In genomic region chr5:149641277-149641892, GRCm38 (mm10) we compare ENCODE assay signal across 13 mouse cellular contexts. TPM values are rescaled to one million over a fixed set of nuclear protein-coding genes. Genes with fewer than 3 reads are reported as not detected.
DNase-seq lines count a peak whose midpoint lies in the region; ATAC-seq and TF ChIP-seq lines count a peak whose summit lies in the region.
"Had no signal": no experiment of that assay in that cellular context is flagged by ENCODE, and none has a peak within 500 bp of the region (broad histone marks: within the 10 kb centered on the region; RNA-seq: fewer than 3 reads in every experiment).

No protein-coding gene starts in this region.

- no peak overlapping the region for H3K27ac ChIP-seq in liver, embryonic 15.5 days (replicated peaks)
- H3K27ac ChIP-seq: heart, adult 2 months; layer of hippocampus, adult 2 months; neural tube, embryonic 15.5 days had no signal

- 0 out of 2 replicates have a peak, but pooled peaks cover 3% of the 10 kb centered on the region for H3K27me3 ChIP-seq in E14TG2a.4 (ENCODE audit: insufficient read depth, low read length)
- H3K27me3 ChIP-seq in liver, embryonic 15.5 days = no peaks in the 10 kb centered on the region
- H3K27me3 ChIP-seq: neural tube, embryonic 15.5 days had no signal

- no peaks in the 10 kb centered on the region for H3K9me3 ChIP-seq in E14TG2a.4 (ENCODE audit: low read length)
- no peaks in the 10 kb centered on the region for H3K9me3 ChIP-seq in liver, embryonic 15.5 days (replicated peaks)
- H3K9me3 ChIP-seq: neural tube, embryonic 15.5 days had no signal

- TF ChIP-seq CTCF in E14TG2a.4 (conservative IDR thresholded peaks at IDR 0.05; ENCODE audit: low read length) = no peak

- DNase-seq in 416B (ENCODE audit: low read depth) = peak; percentile 89
- peak; percentile 93 for DNase-seq in ZHBTc4 (ENCODE audit: low read depth, low spot score)
- DNase-seq in urinary bladder, postnatal 10 days (ENCODE audit: low spot score) = no peak
- no peak for DNase-seq in thymus, adult 18-20 months
- DNase-seq in thymus, postnatal 14 days = no peak
- DNase-seq: adrenal gland, postnatal 14 days; cerebellum, postnatal 14 days; heart, adult 2 months; lung, postnatal 4 days had no signal

- H3K36me3 ChIP-seq in E14TG2a.4 (ENCODE audit: insufficient read depth, low read length) = peaks cover 5% of the 10 kb centered on the region; the same call in 1 of the 2 replicates
- H3K36me3 ChIP-seq in liver, embryonic 15.5 days (replicated peaks) = no peaks in the 10 kb centered on the region
- H3K36me3 ChIP-seq: neural tube, embryonic 15.5 days had no signal

- H3K4me1 ChIP-seq in E14TG2a.4 (replicated peaks; ENCODE audit: low read depth, low read length) = peaks cover 25% of the 10 kb centered on the region
- H3K4me1 ChIP-seq in liver, embryonic 15.5 days (replicated peaks) = peaks cover 28% of the 10 kb centered on the region

- peak; percentile 35; the same call in 1 of the 2 replicates for ATAC-seq in liver, embryonic 15.5 days (ENCODE audit: insufficient read depth)

- no peak overlapping the region; the same call in 1 of the 2 replicates for H3K4me2 ChIP-seq in liver, embryonic 15.5 days
- H3K4me2 ChIP-seq: neural tube, embryonic 15.5 days had no signal

- peak overlapping the region; percentile 74 for H3K4me3 ChIP-seq in E14TG2a.4 (replicated peaks; ENCODE audit: low read length)
- H3K4me3 ChIP-seq in liver, embryonic 15.5 days (replicated peaks) = no peak overlapping the region
- H3K4me3 ChIP-seq: heart, adult 2 months; layer of hippocampus, adult 2 months; neural tube, embryonic 15.5 days had no signal

- no peak overlapping the region for H3K9ac ChIP-seq in liver, embryonic 15.5 days
- H3K9ac ChIP-seq: neural tube, embryonic 15.5 days had no signal

- 66% methylated on average over 8 of the region's 8 CpGs for WGBS in liver, embryonic 15.5 days (ENCODE audit: insufficient replicate concordance)

RNA-seq across cellular contexts. Expression of gene Hsph1, which starts 5.2 kb away (rescaled TPM):
- polyA plus RNA-seq in liver, embryonic 15.5 days (2015; fragmentation: Nextera tagmentation; extraction: Ambion mirVana) = 24.5 and 25.4 TPM in 2 replicates

RNA-seq across cellular contexts. Expression of gene B3glct, which starts 36.6 kb away (rescaled TPM):
- 3.3 and 3.7 TPM in 2 replicates for polyA plus RNA-seq in liver, embryonic 15.5 days (2015; fragmentation: Nextera tagmentation; extraction: Ambion mirVana)

Comparison
In these comparisons a context has a peak if more than half of its experiments do, and no peak if none do; other contexts are left out.
1. DNase-seq: peak in 416B (single experiment) and ZHBTc4 (single experiment); none in urinary bladder, postnatal 10 days (single experiment), thymus, adult 18-20 months (0 of 2) and thymus, postnatal 14 days (single experiment).